Mouse (Mus musculus) frontal cortex, postnatal 25 days (tissue): ENCODE measurements at regions not wholly inside any gene's neighbourhood (a gene's known extent, or its start where the extent isn't known, plus 50 kb on each side); places are given as distances from the start of the nearest gene placed in this dataset.

ENCODE experiments used
- DNase-seq, 2 experiments: peaks; one replicate each; pipeline ENCODE4 v3.0.0; 2022; ENCODE audit warnings: low spot score in 2 of 2

GRCm38 (mm10) chr4:33786958-33787357, 137.4 kb upstream of the Cnr1 start:
- DNase-seq, result no peak

- no peak for DNase-seq
These were observed 131.0 kb upstream of the Cnr1 start for GRCm38 (mm10) chr4:33793398-33793797.

- no peak for DNase-seq
These were observed 128.9 kb upstream of the Cnr1 start for GRCm38 (mm10) chr4:33795461-33795860.

- no peak for DNase-seq
These were observed 126.4 kb upstream of the Cnr1 start for GRCm38 (mm10) chr4:33797964-33798363.

- DNase-seq, result no peak
These were observed 125.7 kb upstream of the Cnr1 start for GRCm38 (mm10) chr4:33798654-33799053.

- DNase-seq, result no peak
These were observed 125.3 kb upstream of the Cnr1 start for GRCm38 (mm10) chr4:33799110-33799509.

GRCm38 (mm10) chr4:33799831-33800230, 124.6 kb upstream of the Cnr1 start:
- no peak for DNase-seq

GRCm38 (mm10) chr4:33812338-33812737, 112.1 kb upstream of the Cnr1 start:
- DNase-seq, result no peak

- no peak for DNase-seq
These were observed 100.5 kb upstream of the Cnr1 start for GRCm38 (mm10) chr4:33823850-33824249.

GRCm38 (mm10) chr4:33833134-33833533, 91.3 kb upstream of the Cnr1 start:
- DNase-seq, result no peak

GRCm38 (mm10) chr4:33838436-33838835, 86.0 kb upstream of the Cnr1 start:
- no peak for DNase-seq

GRCm38 (mm10) chr4:33840119-33840518, 84.3 kb upstream of the Cnr1 start:
- DNase-seq, result no peak

GRCm38 (mm10) chr4:33845611-33846395, 78.6 kb upstream of the Cnr1 start:
- DNase-seq, result no peak

- DNase-seq, result no peak
These were observed 74.1 kb upstream of the Cnr1 start for GRCm38 (mm10) chr4:33850249-33850648.

- DNase-seq, result no peak
These were observed 72.1 kb upstream of the Cnr1 start for GRCm38 (mm10) chr4:33852294-33852693.

GRCm38 (mm10) chr4:33855112-33855511, 69.3 kb upstream of the Cnr1 start:
- DNase-seq, result no peak

GRCm38 (mm10) chr4:33867126-33867525, 57.3 kb upstream of the Cnr1 start:
- DNase-seq, result no peak

- DNase-seq, result no peak
These were observed 55.1 kb upstream of the Cnr1 start for GRCm38 (mm10) chr4:33869317-33869716.
